In genomic region chr12:103073953-103074352, GRCm38 (mm10) we compare ENCODE assay signal across 34 mouse cellular contexts.
"Had no signal": no experiment of that assay in that cellular context is flagged by ENCODE, and none has a peak within 500 bp of the region (broad histone marks: within the 10 kb centered on the region; RNA-seq: fewer than 3 reads in every experiment).

No protein-coding gene starts in this region.

- ATAC-seq: hindbrain, embryonic 16.5 days; hindbrain, postnatal 0 days; inflammation-experienced regulatory T-cells, adult 6 months; intestine, embryonic 15.5 days; intestine, embryonic 16.5 days; intestine, postnatal 0 days had no signal

- H3K4me3 ChIP-seq: heart, embryonic 13.5 days; heart, embryonic 15.5 days; hindbrain, embryonic 10.5 days; hindbrain, embryonic 12.5 days; hindbrain, embryonic 13.5 days; hindbrain, embryonic 15.5 days; intestine, embryonic 15.5 days; kidney, embryonic 15.5 days; layer of hippocampus, adult 2 months; left cerebral cortex, adult 2 months had no signal

- H3K36me3 ChIP-seq: heart, embryonic 13.5 days; heart, embryonic 15.5 days; hindbrain, embryonic 10.5 days; intestine, embryonic 15.5 days; kidney, embryonic 15.5 days had no signal

- H3K27ac ChIP-seq: heart, embryonic 13.5 days; heart, embryonic 15.5 days; hindbrain, embryonic 10.5 days; hindbrain, embryonic 12.5 days; hindbrain, embryonic 13.5 days; hindbrain, embryonic 14.5 days; hindbrain, embryonic 15.5 days; hindbrain, postnatal 0 days; intestine, embryonic 15.5 days; kidney, embryonic 15.5 days; kidney, postnatal 0 days; layer of hippocampus, adult 2 months; left cerebral cortex, adult 2 months had no signal

- H3K9me3 ChIP-seq: heart, embryonic 13.5 days; heart, embryonic 15.5 days; hindbrain, embryonic 10.5 days; hindbrain, embryonic 12.5 days; hindbrain, embryonic 13.5 days; hindbrain, embryonic 15.5 days; intestine, embryonic 15.5 days; kidney, embryonic 15.5 days had no signal

- H3K4me2 ChIP-seq: heart, embryonic 11.5 days; heart, embryonic 13.5 days; heart, embryonic 15.5 days; hindbrain, embryonic 12.5 days; hindbrain, embryonic 13.5 days; hindbrain, embryonic 14.5 days; hindbrain, embryonic 15.5 days; intestine, embryonic 15.5 days; kidney, embryonic 15.5 days had no signal

- H3K4me1 ChIP-seq: heart, embryonic 15.5 days; hindbrain, embryonic 12.5 days; hindbrain, embryonic 13.5 days; hindbrain, embryonic 15.5 days; intestine, embryonic 15.5 days had no signal

- H3K9ac ChIP-seq: heart, embryonic 13.5 days; heart, embryonic 15.5 days; hindbrain, embryonic 12.5 days; hindbrain, embryonic 13.5 days; hindbrain, embryonic 14.5 days; hindbrain, embryonic 15.5 days; intestine, embryonic 15.5 days; kidney, embryonic 15.5 days had no signal

- DNase-seq: heart, postnatal 10 days; heart, postnatal 14 days; heart, postnatal 36 days; heart, postnatal 4 days; kidney, adult 11 months; kidney, adult 18-20 months; kidney, adult 2 months; kidney, adult 8-10 months; kidney, adult 9 months; kidney, postnatal 10 days; kidney, postnatal 14 days; kidney, postnatal 25 days; kidney, postnatal 36 days; kidney, postnatal 4 days; layer of hippocampus, adult 9-11 months; layer of hippocampus, postnatal 36 days had no signal

- H3K27me3 ChIP-seq: heart, embryonic 13.5 days; heart, embryonic 15.5 days; hindbrain, embryonic 12.5 days; hindbrain, embryonic 13.5 days; hindbrain, embryonic 15.5 days; intestine, embryonic 15.5 days; kidney, embryonic 15.5 days had no signal
